Mouse (Mus musculus) lung, postnatal 0 days (tissue): Measurements from ENCODE around the gene Ccser1.

ENCODE experiments used
- CTCF ChIP-seq: IDR thresholded peaks from 2 replicates; pipeline ENCODE4 v1.5.1; 2016; ENCODE audit warnings: antibody characterized with exemption, mild to moderate bottlenecking
- EP300 ChIP-seq: IDR thresholded peaks from 2 replicates; pipeline ENCODE4 v1.6.1; 2016; ENCODE audit warnings: antibody characterized with exemption, mild to moderate bottlenecking, control low read depth

- TF ChIP-seq CTCF (no peak), EP300 (no peak)
These were observed 434.8 kb downstream of the Ccser1 start for GRCm38 (mm10) chr6:61614920-61615319.
